Mouse (Mus musculus): ENCODE data around the gene Myh6.
"Not testable (repeated sequence)": the region's sequence is repeated elsewhere in the genome, so short reads cannot be mapped to it uniquely, and the experiment has no call there.

The Myh6 gene

DNA sequence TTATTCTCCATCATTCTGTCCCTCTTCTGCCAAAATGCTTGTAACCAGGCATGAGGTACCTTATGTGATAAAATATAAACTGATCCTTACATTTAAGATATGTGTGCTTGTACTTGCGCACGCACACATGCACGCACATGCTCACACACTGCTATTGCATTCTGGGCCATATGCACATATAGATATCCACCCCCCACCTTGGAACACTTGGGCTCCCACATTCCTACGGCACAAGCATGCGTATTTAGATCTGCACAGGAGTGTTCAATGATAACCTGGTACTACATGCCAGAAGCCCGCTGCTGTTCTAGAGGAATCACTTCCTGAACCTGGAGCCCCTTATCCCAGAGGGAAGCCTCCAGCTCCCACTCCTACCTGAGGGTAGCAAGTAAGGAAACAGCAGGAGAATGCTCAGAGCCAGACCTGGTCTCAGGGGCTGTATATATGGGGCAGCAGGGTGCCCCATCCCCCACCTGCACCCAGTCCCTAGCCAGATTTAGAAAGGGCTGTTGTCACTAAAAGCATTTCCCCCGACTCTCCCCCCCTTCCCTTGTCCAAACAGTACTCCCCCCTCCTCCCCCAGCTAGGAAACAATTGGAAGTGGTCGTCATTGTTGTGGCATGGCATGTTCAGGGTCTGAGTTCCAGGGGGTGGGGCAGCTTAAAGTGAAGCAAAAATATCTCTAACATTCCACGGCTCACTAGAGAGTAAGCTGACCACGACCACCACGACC is 27.6 kb upstream of the Myh6 start, which contains the start of gene Myh7:
Myh7 (minus strand) TSS at position 491 of the 733 bp plus-strand sequence.
- no peak for DNase-seq (ENCODE audit: low read depth)

DNA sequence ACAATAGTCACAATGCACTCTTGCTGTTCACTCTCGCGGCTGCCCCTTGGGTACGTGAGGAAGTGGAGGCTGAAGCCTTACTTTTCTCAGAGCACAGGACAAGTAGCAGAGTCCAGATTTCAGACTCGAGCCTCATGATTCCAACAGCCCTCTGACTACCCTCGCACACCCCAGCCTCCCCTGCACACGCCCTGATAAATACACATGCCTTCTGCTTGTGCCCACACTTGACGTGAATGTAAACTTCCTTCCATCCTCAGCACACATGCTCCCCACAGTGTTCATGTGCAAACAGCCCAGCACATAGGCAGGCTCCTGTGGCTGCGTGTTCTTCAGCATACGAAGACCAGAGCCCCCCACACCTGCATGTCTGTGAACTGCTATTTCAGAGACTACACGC is 26.9 kb upstream of the Myh6 start:
- DNase-seq (ENCODE audit: low read depth): no peak

DNA sequence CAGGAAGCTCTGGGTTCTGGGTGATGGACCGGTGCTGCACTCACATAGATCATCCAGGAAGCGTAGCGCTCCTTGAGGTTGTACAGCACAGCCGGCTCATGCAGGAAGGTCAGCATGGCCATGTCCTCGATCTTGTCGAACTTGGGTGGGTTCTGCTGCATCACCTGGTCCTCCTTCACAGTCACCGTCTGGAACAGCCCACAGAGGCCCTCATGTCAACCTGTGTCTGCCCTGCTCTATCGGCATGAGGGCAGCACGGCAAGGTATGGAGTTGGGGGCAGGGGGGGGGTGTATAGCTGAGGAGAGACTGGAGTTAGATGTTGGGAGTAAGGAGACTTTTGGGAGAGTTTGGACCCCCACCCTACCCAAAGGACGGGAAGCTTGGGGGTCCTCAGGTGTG is 25.5 kb upstream of the Myh6 start:
- DNase-seq (ENCODE audit: low read depth): no peak

DNA sequence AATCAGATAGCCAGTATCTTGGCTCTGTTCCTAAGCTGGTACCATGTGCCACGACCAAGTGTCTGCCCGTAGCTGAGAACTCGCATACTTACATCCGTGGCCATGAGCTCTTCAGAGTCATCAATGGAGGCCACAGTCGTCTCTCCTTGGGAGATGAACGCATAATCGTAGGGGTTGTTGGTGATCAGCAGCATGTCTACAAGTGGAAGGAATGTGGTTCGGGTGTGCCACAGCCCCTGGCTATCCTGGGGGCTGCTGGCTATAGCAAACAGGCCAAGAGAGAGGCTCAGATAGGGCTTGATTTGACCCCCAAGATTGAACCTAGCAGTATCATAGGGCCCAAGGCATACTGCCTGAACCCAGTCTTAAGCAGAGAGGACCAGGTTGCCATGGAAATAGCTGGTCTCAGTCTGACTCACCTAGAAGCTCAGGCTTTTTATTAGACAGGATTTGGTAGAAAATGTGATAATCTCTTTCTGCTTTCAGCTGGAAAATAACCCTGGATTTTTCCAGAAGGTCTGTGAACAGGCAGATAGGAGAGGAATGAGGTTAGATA is 23.2 kb upstream of the Myh6 start:
- DNase-seq (ENCODE audit: low read depth): no peak

DNA sequence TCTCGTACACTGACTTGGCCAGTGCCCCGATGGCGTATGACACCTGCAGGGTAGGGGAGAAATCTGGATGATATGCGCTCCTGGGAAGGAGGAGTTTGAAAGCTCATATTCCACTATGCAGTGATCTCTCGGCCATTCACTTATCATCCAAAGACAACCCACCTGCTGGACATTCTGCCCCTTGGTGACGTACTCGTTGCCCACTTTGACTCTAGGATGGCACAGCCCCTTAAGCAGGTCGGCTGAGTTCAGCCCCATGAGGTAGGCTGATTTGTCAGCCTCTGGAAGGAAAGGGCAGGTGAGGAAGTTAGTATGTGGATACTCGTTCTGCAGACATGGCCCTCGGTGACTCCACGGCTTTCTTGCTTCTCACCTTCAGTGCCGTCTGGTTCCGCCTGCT is 22.2 kb upstream of the Myh6 start:
- no peak for DNase-seq (ENCODE audit: low read depth)

DNA sequence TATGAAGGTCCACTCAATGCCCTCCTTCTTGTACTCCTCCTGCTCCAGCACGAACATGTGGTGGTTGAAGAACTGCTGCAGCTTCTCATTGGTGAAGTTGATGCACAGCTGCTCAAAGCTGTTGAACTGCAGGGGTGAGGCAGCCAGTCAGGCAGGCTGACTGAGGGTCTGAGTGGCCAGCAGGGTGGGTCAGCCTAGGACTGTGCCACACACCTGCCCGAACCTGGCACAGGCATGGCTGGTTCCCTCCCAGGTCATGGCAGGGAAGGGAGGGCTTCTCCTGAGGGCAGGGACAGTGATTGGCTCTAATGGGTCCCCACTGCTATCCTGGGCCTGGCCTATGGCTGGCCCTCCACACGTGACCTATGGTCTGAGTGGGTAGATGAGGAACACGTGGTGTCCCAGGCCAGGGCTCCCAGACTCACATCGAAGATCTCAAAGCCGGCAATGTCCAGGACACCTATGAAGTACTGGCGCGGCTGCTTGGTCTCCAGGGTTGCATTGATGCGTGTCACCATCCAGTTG is 21.7 kb upstream of the Myh6 start:
- DNase-seq (ENCODE audit: low read depth): not testable (repeated sequence)

DNA sequence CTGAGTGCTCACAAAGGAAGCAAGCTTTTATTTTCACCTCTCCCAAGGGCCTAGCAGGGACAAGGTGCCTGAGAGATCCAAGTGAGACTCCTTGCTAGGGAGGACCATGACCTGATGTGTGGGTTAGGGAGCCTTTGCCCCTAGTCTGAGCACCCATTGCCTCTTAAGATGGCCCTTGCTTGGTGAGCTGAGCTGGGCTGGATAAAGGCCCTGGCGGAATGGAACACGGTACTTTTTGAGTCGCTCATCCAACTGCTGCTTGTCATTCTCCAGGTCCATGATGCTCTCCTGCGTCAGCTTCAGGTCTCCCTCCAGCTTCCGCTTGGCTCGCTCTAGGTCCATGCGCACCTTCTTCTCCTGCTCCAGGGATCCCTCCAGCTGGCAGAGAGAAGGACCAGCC is 15.2 kb upstream of the Myh6 start:
- DNase-seq (ENCODE audit: low read depth): no peak

DNA sequence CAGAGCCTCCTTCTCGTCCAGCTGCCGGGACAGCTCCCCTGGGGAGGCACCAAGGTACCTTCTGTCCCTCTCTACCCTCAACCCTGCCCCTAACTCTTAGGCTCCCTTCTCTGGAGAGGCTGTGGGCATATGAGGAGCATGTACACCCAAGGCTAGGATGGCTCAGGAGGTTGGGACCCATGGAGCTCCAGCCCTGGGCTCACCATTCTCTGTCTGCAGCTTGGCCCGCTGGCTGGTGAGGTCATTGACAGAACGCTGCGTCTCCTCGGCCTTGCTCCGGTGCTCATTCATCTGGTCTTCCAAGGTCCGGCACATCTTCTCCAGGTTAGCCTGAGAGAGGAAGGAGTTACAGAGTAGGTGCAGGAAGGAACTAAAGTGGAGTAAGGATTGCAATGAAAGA is 11.9 kb upstream of the Myh6 start:
- no peak for DNase-seq (ENCODE audit: low read depth)

DNA sequence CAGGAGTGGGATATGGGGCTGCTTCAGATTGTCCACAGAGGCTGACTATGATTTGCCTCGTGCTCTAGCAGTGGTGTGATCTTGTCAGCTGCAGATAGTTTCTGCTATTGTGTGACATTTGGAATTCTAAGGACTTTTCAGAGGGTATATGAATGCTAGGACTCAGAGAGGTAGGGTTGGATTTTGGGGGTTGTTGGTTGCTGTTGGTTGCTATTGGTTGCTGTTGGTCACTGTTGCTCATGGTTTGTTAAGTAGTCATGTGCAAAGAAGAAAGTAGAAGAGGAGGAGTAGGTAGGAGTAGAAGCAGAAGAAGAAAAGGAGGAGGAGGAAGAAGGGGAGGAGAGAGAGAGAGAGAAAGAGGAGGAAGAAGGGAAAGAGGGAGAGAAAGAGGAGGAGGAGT is 9.9 kb upstream of the Myh6 start, which contains the start of gene Gm17428:
Gm17428 (plus strand) TSS at position 301 of the 400 bp plus-strand sequence.
- DNase-seq (ENCODE audit: low read depth): no peak

DNA sequence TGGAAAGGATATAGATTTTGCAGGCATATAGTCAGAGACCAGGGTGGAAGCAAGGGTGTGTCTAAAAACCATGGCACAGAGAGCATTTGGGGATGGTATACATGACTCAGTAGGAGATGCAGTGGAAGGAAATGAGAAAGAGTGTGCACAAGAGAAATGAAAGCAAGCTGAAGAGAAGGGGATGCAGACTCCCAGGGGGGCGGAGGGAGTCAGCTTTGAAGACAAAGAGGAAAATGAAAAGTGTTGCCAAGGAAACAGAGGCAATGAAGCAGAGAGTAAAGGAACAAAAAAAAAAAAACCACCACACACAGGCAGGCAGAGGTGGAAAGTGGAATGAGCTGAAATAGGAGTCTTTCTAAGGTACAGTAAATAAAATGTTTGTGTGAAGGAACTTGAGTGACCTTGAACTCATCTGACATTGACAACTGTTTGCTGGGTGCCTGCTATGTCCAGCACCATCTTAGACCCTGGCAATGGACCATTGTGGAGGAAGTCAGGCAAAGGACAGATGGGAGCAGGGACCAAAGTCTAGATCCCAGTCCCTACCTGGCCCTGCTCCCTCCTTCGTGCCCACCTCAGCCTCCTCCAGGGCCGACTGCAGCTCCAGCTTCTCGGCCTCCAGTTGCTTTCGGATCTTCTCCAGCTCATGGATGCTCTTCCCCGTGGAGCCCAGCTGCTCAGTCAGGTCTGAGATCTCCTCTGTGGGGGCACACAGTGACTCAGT is 7.5 kb upstream of the Myh6 start:
- DNase-seq (ENCODE audit: low read depth): no peak

DNA sequence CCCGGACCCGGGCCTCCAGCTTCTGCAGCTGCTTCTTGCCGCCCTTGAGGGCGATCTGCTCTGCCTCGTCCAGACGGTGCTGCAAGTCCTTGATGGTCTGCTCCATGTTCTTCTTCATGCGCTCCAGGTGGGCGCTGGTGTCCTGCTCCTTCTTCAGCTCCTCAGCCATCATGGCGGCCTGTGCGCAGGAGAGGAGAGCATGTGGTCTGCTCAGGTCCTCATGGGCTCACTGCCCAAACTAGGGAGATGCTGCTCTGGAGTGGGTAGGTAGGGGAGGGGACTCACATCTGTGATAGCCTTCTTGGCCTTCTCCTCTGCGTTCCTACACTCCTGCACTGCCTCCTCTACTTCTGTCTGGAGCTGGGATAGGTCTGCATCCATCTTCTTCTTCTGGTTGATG is 6.1 kb upstream of the Myh6 start:
- not testable (repeated sequence) for DNase-seq (ENCODE audit: low read depth)

DNA sequence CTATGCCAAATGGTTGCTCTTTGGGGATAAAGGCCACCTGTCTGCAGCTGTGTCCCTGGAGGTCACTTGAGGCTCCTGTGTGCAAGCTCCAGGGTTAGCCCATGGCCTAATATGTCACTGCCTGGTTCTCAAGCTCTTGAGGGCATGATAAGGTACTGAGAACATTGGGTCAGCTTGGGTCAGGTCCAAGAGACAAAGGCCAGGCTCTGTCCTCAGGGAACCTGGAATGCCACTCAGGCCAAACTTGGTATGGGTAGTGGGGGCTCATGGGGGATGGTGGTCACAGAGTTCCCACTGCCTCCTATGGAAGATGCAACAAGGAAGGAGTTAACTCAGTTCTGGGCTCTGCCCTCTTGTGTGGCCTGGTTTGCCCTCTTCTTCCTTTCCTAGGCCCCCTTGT is 1.6 kb upstream of the Myh6 start:
- no peak for DNase-seq (ENCODE audit: low read depth)

DNA sequence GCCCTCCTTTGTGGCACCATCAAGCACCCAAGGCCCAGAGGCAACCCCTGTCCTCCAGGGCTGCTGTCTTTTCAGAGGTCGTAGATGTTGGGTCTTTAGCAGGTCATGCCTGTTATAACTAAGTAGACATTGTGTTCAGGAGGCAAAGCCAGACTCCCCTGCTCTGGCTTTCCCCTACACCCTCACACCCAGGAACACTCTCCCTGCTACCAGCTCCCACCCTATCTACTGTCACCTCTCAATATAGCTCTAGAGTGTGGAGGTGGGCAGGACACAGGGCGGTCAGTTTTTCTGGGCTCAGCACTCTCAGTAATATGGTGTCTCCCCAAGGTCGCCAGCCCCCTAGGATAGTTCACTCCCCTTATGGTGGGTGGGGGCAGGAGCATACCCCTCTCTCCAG is 1.1 kb upstream of the Myh6 start:
- DNase-seq (ENCODE audit: low read depth): no peak

DNA sequence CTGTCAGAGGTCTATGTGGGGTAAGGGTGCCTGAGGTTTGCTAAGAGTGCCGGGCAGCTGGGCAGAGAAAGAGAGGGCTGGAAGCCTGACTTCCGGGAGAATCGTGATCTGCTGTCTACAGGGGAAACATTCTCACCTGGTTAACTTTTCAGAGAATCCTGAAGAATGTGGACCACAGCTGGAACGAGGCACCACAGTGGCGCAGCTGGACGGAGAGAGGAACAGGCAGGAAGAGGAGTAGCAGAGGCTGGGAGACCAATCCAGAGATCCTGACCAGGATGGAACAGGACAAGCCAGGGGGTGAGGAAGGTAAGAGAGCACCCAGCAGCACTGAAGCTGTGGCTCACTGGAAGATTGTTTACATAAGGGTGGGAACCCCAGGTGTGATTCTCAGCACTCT is 1.1 kb downstream of the Myh6 start:
- no peak for DNase-seq (ENCODE audit: low read depth)

DNA sequence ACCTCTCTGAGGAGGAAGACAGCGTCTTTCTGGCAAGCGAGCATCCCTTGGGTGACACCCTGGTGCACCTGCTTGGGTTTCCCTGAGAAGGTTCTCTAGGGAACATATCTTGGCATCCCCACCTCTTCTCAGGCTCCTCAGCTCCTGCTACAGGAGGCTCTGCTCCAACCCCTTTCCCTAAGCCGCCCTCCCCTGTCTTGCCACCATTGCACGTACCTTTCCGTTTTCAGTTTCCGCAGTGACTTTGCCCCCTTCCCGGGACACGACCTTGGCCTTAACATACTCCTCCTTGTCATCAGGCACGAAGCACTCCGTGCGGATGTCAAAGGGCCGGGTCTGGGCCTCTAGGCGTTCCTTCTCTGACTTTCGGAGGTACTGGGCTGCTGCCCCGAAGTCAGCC is 1.7 kb downstream of the Myh6 start:
- no peak for DNase-seq (ENCODE audit: low read depth)

DNA sequence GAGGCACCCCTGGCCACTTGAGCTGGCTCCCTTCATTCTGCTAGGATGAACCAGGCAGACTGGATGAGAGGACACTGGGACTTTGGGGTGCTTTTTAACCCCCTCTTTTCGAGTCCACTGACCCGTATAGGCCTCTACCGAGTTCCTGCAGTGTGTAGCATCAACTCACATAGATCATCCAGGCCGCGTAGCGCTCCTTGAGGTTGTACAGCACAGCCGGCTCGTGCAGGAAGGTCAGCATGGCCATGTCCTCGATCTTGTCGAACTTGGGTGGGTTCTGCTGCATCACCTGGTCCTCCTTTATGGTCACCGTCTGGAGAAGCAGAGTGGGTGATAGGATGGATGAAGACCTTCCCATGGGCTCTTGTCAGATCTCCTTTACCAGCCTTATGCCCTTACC is 3.0 kb downstream of the Myh6 start:
- no peak for DNase-seq (ENCODE audit: low read depth)

DNA sequence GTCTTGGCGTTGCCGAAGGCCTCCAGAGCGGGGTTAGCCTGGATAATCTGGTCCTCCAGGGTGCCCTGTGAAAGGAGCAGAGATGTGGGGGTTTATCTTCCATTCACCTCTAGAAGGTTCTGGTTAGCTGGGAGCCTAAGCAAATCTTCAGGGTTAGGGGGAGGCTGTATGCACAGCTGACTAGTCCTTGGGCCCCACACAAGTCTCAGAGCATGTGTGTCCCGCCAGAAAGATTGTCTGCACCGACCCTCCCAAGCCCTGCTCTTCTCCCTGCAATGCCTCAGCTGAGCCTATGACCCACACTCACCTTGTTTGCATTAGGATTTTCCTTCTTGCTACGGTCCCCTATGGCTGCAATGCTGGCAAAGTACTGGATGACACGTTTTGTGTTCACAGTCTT is 4.0 kb downstream of the Myh6 start:
- no peak for DNase-seq (ENCODE audit: low read depth)

DNA sequence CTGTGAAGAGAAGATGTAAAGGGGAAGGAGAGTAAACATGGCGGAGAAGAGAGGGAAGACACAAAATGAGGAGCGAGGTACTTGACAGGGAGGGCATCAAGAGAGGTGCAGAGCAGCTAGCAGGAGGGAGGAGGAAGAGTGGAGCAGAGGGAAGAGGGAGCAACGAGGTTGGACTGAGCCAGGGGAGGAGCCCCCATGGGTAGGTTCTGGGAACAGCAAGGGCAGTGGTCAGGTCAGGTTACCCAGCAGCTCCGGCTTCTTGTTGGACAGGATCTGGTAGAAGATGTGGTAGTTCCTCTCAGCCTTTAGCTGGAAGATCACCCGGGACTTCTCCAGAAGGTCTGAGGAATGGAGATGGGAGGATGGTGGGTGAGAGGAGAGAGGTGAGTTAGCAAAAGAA is 5.2 kb downstream of the Myh6 start:
- DNase-seq (ENCODE audit: low read depth): no peak

DNA sequence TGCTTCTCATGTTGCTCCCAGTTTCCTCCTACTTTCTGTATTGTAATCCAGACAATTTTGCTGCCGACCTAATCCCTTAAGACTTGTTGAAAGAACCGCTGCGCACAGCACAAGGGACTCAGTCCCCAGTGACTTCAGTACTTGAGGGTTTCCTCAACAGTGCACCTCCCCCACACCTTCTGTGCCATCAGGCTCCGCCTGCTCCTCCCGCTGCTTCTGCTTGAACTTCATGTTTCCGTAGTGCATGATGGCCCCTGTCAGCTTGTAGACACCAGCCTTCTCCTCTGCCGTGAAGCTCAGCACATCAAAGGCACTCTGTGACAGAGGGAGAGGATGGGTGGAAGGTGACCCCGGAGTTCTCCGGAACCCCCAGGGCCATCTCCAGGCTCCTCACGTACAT is 6.0 kb downstream of the Myh6 start:
- no peak for DNase-seq (ENCODE audit: low read depth)

DNA sequence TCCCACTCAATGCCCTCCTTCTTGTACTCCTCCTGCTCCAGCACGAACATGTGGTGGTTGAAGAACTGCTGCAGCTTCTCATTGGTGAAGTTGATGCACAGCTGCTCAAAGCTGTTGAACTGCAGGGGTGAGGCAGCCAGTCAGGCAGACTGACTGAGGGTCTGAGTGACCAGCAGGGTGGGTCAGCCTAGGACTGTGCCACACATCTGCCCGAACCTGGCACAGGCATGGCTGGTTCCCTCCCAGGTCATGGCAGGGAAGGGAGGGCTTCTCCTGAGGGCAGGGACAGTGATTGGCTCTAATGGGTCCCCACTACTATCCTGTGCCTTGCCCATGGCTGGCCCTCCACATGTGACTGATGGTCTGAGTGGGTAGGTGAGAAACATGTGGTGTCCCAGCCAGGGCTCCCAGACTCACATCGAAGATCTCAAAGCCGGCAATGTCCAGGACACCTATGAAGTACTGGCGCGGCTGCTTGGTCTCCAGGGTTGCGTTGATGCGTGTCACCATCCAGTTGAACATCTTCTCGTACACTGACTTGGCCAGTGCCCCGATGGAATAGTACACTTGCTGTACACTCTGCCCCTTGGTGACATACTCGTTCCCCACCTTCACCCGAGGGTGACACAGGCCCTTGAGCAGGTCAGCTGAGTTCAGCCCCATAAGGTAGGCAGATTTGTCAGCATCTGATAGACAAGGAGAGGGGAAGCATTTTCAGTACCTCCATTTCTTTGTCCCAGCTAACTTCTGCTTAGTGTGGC is 6.7 kb downstream of the Myh6 start:
- not testable (repeated sequence) for DNase-seq (ENCODE audit: low read depth)

DNA sequence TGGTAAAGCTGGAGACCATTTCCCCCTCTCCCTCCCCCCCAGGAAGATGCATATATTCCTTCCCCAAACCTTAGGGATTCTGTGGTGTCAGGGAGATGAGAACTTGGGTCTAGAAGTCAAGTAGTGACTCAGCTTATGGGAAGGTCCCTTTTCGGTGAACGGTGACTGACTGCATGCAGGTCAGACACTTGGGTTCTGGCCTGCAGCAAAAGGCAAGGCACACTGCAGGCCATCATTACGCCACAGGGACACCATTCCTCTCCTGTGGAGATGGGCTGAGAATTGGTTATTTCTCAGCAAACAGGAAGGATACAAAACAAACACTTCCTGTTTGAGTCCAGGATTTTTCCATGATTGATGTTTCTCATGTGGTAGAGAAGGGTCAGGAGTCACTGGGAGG is 7.5 kb downstream of the Myh6 start:
- no peak for DNase-seq (ENCODE audit: low read depth)

DNA sequence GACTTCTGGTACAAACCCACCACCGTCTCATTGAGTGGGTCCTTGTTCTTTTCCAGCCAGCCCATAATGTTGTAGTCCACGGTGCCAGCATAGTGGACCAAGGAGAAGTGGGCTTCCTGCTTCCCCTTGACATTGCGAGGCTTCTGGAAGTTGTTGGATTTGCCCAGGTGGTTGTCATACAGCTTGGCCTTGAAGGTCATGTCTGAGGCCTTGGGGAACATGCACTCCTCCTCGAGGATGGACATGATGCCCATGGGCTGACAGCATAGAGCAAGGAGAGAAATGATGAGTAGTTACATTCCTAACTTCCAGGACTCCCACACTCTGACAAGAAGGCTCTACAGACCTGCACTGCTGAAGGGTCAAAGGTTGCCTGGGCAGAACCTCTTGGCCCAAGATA is 8.2 kb downstream of the Myh6 start:
- no peak for DNase-seq (ENCODE audit: low read depth)
